Mouse (Mus musculus) spleen, postnatal 10 days (tissue): ENCODE measurements around the gene Wdr41.

Experiments used
- DNase-seq, 2 experiments: peaks; one replicate each; pipeline ENCODE4 v3.0.0; 2021 to 2022; ENCODE audit warnings: low spot score in 2 of 2

Gene Wdr41

GRCm38 (mm10) chr13:95034715-95035114 lies 58.6 kb downstream of the Wdr41 start:
- DNase-seq: no peak

- no peak for DNase-seq
Measured at GRCm38 (mm10) chr13:95038200-95038599, 62.1 kb downstream of the Wdr41 start.

- no peak for DNase-seq
Measured at GRCm38 (mm10) chr13:95040140-95040738, 64.1 kb downstream of the Wdr41 start.

DNA sequence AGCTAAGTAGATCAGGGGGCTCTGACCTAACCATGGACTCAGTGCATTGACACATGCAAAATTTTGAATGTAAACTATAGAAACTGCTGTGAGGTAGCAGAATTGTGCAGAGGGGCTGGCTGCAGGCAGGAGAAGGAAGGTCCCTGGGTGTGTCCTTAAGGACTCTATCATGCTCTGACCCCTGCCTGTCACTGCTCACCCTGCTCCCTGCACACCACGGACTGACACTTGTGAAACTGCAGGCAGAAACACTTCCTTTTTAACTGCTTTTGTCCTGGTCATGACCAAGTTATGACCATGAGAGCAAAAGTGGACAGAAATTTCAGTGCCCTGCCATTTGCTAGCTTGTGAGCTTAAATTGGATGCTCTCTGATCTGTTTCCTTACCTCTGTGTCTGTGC lies 68.0 kb downstream of the Wdr41 start:
- DNase-seq: no peak

- DNase-seq: no peak
Measured at GRCm38 (mm10) chr13:95050398-95050797, 74.3 kb downstream of the Wdr41 start.

GRCm38 (mm10) chr13:95052421-95052820 lies 76.3 kb downstream of the Wdr41 start:
- DNase-seq: no peak

- DNase-seq: no peak
Measured at GRCm38 (mm10) chr13:95055742-95056388, 79.7 kb downstream of the Wdr41 start.

- no peak for DNase-seq
Measured at GRCm38 (mm10) chr13:95056501-95057280, 80.5 kb downstream of the Wdr41 start.

- DNase-seq: no peak
Measured at GRCm38 (mm10) chr13:95058885-95059284, 82.7 kb downstream of the Wdr41 start.

DNA sequence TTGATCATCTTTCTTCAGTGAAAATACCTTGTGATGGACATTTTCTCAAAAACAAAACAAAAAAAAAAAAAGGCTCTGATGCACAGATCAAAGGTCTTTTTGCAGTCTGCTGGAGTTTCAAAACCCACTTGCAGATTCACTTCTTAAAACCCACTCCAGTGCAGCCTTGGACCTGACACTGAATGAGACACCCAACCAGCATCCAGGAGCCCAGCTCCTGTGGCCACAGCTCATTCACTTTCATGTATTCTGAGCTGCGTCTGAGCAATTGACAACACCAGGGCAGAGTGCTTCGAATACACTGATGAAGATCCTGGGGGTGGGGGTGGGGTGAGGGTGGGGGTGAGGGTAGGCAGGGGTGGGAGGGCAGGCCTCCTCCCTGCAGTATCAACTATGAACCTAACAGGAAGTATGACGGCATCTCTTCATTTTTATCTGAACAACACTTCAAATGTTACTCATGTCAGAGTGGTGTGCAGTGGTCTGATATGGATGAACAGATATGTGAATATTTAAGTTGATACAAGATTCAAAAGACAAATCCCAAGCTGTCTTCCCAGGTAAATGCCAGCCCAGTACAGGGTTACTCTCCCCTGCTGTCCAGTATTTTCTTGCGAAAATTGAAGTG lies 87.4 kb downstream of the Wdr41 start:
- no peak for DNase-seq

- DNase-seq: no peak
Measured at GRCm38 (mm10) chr13:95067854-95068253, 91.7 kb downstream of the Wdr41 start.

DNA sequence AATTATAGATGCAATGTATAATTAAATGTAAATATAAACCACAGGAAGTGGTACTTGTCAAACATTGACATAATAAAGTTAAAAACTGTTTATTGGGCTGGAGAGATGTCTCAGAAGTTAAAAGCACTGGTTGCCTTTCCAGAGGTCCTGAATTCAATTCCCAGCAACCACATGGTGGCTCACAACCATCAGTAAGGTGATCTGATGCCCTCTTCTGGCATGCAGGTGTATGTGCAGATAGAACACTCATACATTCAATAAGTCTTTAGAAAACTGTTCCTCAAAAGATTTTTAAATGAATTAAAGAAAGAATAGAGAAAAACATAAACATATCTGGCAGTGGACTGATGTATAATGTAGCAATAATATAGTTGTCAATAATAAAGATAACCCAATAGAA lies 94.1 kb downstream of the Wdr41 start:
- no peak for DNase-seq
